Mouse (Mus musculus) E14TG2a.4 (cell line): Measurements from ENCODE around the gene Cnfn.

Experiments
- CTCF ChIP-seq: conservative IDR thresholded peaks from 2 replicates; pipeline ENCODE4 v1.5.1; 2014; ENCODE audit warnings: low read length
- NANOG ChIP-seq: IDR thresholded peaks from 2 replicates; pipeline ENCODE4 v1.6.1; 2014; ENCODE audit warnings: borderline replicate concordance, low read length, mixed read lengths
- POU5F1 ChIP-seq: IDR thresholded peaks from 2 replicates; pipeline ENCODE4 v1.6.1; 2014; ENCODE audit warnings: low read length, borderline replicate concordance

- TF ChIP-seq CTCF (peak; percentile 40), NANOG (no peak), POU5F1 (no peak)
Measured at GRCm38 (mm10) chr7:25379551-25380351, 10.2 kb upstream of the Cnfn start.
